Mouse (Mus musculus): Measurements from ENCODE around the gene Arhgef1. TPM values are rescaled to one million over a fixed set of nuclear protein-coding genes. Genes with fewer than 3 reads are reported as not detected.
A peak's percentile ranks its signal among the peaks of the same experiment; 100 is the strongest.

Arhgef1 gene
- 43.2 and 54.1 TPM in 2 replicates for total RNA-seq (2017)

- 0 out of 2 replicates have a peak, but pooled peaks have one; percentile 4 for ATAC-seq (replicated peaks; ENCODE audit: low read depth, poor library complexity, severe bottlenecking)
These were observed at the start of gene Arhgef1 for GRCm38 (mm10) chr7:24902630-24903443. Arhgef1 (plus strand) TSS chr7:24902912.

DNA sequence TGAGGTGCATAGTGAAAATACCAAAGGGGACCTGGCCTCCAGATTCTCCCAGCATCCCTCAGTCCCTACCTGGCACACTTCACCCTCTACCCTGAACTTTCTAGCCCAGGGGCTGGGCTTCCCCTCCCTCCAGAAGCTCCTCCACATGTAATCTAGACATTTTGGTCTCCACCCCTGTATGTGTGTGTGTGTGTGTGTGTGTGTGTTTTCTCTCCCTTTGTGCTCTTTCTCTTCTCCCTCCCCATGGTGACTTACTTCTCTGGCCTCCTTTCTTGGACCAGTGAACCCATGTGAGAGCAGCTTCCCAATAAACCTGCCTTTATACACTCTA, 49.5 kb upstream of the Arhgef1 start:
- no peak for ATAC-seq (replicated peaks; ENCODE audit: low read depth, poor library complexity, severe bottlenecking)

GRCm38 (mm10) chr7:24853695-24854094, 49.0 kb upstream of the Arhgef1 start:
- ATAC-seq (replicated peaks; ENCODE audit: low read depth, poor library complexity, severe bottlenecking): no peak

DNA sequence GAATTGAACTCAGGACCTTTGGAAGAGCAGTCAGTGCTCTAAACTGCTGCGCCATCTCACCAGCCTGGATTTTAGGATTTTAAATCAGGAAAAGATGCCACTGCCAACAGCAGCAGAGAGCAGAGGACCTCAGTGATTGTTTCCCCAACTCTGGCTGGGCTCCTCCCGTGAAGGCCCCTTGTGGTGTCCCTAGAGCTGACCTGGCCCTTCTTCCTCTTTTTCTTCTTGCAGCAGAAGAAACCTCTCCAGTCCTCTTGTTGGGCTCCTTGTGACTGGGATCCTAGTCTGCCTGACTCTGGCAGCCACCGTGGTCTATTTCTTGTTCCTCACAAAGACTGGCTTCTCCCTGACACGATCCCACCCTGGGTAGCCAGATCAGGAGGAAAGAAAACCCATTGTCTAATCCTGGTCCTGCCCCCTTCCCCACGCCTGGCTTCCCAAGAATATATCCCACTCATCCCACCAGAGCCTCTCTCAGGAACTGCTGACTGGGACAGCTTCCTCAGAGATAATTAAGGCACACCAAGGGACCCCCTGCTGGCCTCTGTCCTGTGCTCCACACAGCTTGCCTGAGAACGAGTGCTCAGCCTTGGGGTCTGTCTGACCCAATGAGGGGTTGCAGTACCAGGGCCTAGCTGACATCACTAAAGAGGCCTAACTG, 46.1 kb upstream of the Arhgef1 start:
- peak; percentile 50 for ATAC-seq (replicated peaks; ENCODE audit: low read depth, poor library complexity, severe bottlenecking)

DNA sequence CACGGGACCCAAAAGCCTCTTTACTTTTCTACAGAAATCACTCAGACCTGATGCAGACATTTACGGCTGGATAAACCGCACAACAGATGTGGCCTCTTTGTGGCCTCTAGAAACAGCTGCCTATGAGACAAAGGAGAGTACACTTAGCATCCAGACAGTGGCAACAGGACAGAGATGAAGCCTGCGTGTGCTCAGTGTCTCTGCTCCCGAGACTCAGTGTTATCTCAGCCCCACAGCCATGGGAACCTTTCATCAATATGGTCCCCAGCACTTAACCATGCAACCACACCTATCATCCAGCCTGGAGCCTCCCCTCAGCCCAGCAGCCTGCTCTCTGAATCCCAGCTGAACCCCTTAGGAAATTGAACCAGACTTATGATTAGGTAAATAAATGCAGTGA, 43.5 kb upstream of the Arhgef1 start:
- no peak for ATAC-seq (replicated peaks; ENCODE audit: low read depth, poor library complexity, severe bottlenecking)

DNA sequence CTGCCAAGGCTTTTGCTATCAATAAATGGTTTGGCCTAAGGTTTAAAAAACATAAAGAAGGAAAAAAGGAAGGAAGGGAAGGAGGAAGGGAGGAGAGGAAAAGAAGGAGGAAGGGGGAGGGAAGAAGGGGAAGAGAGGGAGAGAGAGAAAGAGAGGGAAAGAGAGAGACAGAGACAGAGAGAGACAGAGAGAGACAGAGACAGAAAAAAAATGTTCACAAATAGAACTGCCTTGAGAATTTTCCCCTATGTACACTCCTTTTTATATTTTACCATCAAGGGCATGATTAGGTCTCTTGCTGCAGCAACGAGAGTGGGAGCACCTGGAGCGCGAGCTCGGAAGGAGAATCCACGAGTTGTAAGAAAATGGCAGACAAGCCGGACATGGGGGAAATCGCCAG, 40.8 kb upstream of the Arhgef1 start, which contains the start of gene Gm9844:
Gene Gm9844, plus strand, starts transcription at position 301 of the 400 bp plus-strand sequence.
- ATAC-seq (replicated peaks; ENCODE audit: low read depth, poor library complexity, severe bottlenecking): no peak

- ATAC-seq (replicated peaks; ENCODE audit: low read depth, poor library complexity, severe bottlenecking): peak; percentile 45; the same call in 1 of the 2 replicates
These were observed 39.9 kb upstream of the Arhgef1 start for GRCm38 (mm10) chr7:24862853-24863252.

GRCm38 (mm10) chr7:24864156-24864555, 38.6 kb upstream of the Arhgef1 start:
- ATAC-seq (replicated peaks; ENCODE audit: low read depth, poor library complexity, severe bottlenecking): 0 out of 2 replicates have a peak, but pooled peaks have one; percentile 17

GRCm38 (mm10) chr7:24869080-24869479, 33.6 kb upstream of the Arhgef1 start:
- ATAC-seq (replicated peaks; ENCODE audit: low read depth, poor library complexity, severe bottlenecking): no peak

DNA sequence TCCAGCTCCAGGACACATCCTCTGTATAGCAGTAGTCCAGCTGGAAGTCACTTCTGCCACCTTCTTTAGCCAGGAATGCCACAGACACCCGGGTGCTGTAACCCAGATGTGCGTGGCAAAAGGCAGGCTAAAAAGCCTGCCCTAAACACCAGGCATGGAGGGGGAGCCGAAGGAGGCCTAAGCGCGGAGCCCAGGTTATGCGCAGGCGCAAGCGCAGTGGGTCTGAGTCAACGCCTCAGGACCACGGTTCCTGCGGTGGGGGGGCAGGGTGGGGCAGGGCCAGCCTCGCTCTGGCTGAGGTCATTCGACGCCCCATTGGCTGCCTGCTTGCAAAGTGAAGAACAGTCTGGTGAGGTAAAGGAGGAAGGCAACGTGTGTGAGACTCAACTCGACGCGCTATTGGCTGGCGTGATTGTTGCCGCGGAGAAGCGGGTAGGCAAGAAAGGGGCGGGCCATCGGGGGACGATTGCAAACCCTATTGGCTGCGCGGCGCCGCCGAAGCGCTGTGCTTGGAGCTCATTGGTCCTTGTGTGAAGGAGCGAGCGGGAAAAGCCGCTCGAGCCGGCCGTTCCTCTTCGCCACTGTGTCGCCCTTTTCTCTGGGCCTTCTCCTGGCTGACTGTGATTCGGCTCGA, 33.1 kb upstream of the Arhgef1 start, which contains the start of the genes Lypd4 and Dmrtc2:
Gene Lypd4, minus strand, starts transcription at position 410 of the 634 bp plus-strand sequence.
Gene Dmrtc2, plus strand, starts transcription at position 526 of the 634 bp plus-strand sequence.
- ATAC-seq (replicated peaks; ENCODE audit: low read depth, poor library complexity, severe bottlenecking): no peak

- ATAC-seq (replicated peaks; ENCODE audit: low read depth, poor library complexity, severe bottlenecking): no peak
These were observed 25.1 kb upstream of the Arhgef1 start for GRCm38 (mm10) chr7:24877588-24877987.

DNA sequence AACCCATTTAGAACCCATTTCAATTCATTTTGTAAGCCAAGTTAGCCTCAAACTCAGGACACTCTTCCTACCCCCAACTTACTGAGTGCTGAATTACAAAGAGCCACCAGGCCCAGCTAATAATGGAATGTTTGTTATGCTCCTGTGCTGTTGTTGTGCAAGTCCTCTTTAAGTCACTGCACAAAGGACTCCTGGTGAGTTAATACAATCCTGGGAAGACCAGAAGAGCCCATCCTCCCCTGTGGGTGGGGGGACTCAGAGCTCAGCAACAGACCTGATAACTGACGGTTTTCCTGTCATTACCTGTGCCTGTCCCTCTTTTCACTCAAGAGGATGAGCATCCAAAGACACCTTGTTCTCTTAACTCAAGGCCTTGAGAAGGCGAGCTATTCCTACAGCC, 23.1 kb upstream of the Arhgef1 start:
- no peak for ATAC-seq (replicated peaks; ENCODE audit: low read depth, poor library complexity, severe bottlenecking)

DNA sequence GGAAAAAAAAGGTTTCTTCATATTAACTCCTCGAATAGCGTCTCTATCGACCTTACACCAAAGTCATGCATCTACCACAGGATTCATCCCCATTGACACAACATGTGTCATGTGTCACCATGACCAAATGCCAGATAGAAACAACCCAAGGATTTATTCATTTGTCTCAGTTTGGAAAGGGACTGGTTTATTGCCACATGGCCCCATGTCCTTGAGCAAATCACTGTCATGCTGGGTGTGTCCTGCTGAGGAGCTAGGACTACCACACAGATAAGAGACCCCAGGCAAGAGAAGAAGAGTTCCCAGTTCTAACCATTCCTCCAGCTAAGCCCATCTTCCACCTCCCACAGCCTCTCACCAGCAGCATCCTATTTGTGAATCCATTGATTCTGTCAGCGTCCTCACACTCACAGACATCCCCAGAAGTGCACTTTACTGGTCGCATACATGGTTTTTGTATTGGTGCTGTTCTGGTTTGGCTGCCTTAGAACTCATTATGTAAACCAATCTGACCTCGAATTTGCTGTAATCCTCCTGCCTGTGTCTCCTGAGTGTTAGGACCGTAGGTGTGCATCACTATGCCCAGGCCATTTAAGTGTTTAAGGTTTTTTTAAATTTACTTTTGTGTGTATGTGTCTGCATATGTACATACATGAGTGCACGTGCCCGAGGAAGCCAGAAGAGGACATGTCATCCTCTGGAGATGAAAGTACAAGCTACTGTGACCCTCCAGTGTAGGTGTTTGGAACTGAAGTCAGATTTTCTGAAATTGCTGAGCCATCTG, 20.1 kb upstream of the Arhgef1 start:
- ATAC-seq (replicated peaks; ENCODE audit: low read depth, poor library complexity, severe bottlenecking): no peak

- ATAC-seq (replicated peaks; ENCODE audit: low read depth, poor library complexity, severe bottlenecking): peak; percentile 87
These were observed 18.6 kb upstream of the Arhgef1 start, which contains the start of gene Rps19 for GRCm38 (mm10) chr7:24883896-24884692. Rps19 (plus strand) TSS chr7:24884371.

- ATAC-seq (replicated peaks; ENCODE audit: low read depth, poor library complexity, severe bottlenecking): no peak
These were observed 17.9 kb upstream of the Arhgef1 start for GRCm38 (mm10) chr7:24884693-24885291.

GRCm38 (mm10) chr7:24885468-24886307, 17.0 kb upstream of the Arhgef1 start:
- no peak for ATAC-seq (replicated peaks; ENCODE audit: low read depth, poor library complexity, severe bottlenecking)

GRCm38 (mm10) chr7:24886308-24886633, 16.4 kb upstream of the Arhgef1 start:
- ATAC-seq (replicated peaks; ENCODE audit: low read depth, poor library complexity, severe bottlenecking): no peak

- ATAC-seq (replicated peaks; ENCODE audit: low read depth, poor library complexity, severe bottlenecking): no peak
These were observed 15.6 kb upstream of the Arhgef1 start for GRCm38 (mm10) chr7:24887096-24887495.

Data from common myeloid progenitor, adult 5-6 weeks (primary cell).